Mouse (Mus musculus): ENCODE data around the gene Atp6v1e2. TPM values are rescaled to one million over a fixed set of nuclear protein-coding genes. Genes with fewer than 3 reads are reported as not detected.

Atp6v1e2 gene
- polyA plus RNA-seq, 1 experiment from 2014 or later: not detected

- Histone ChIP-seq H3K9ac (ENCODE audit: low read depth, low read length) (no peak overlapping the region), H3K9me3 (replicated peaks; ENCODE audit: control insufficient read depth, low read length) (no peaks in the 10 kb centered on the region), H3K27me3 (ENCODE audit: control insufficient read depth, insufficient read depth, low read depth, low read length) (peaks cover 7% of the 10 kb centered on the region), H3K27ac (ENCODE audit: low read length) (no peak overlapping the region), H3K4me1 (ENCODE audit: control insufficient read depth, low read depth, low read length) (no peaks in the 10 kb centered on the region; the same call in 1 of the 2 replicates), H3K4me2 (ENCODE audit: low read depth, low read length) (peak overlapping the region; percentile 47), H3K4me3 (ENCODE audit: low read depth, low read length) (peak overlapping the region; percentile 18; the same call in 1 of the 2 replicates), H3K36me3 (ENCODE audit: control insufficient read depth, insufficient read depth) (no peaks in the 10 kb centered on the region)
- WGBS (ENCODE audit: insufficient replicate concordance): 4% methylated on average over 20 of the region's 20 CpGs
- ATAC-seq (ENCODE audit: low read depth): peak; percentile 51; the same call in 1 of the 2 replicates
These were observed 10.1 kb downstream of the Atp6v1e2 start for GRCm38 (mm10) chr17:86937497-86938155.

GRCm38 (mm10) chr17:86937064-86937463 lies 10.6 kb downstream of the Atp6v1e2 start:
- WGBS (ENCODE audit: insufficient replicate concordance): 68% methylated on average over 2 of the region's 2 CpGs
- ATAC-seq (ENCODE audit: low read depth): no peak

GRCm38 (mm10) chr17:86932896-86933295 lies 14.8 kb downstream of the Atp6v1e2 start:
- no peaks in the 10 kb centered on the region for H3K36me3 ChIP-seq (ENCODE audit: control insufficient read depth, insufficient read depth)
- no peak for ATAC-seq (ENCODE audit: low read depth)
- H3K4me1 ChIP-seq (ENCODE audit: control insufficient read depth, low read depth, low read length): no peaks in the 10 kb centered on the region; the same call in 1 of the 2 replicates
- no peak overlapping the region for H3K4me3 ChIP-seq (ENCODE audit: low read depth, low read length)
- WGBS (ENCODE audit: insufficient replicate concordance): 43% methylated on average over 5 of the region's 5 CpGs
- peaks cover 8% of the 10 kb centered on the region for H3K27me3 ChIP-seq (ENCODE audit: control insufficient read depth, insufficient read depth, low read depth, low read length)
- no peak overlapping the region for H3K27ac ChIP-seq (ENCODE audit: low read length)
- H3K9ac ChIP-seq (ENCODE audit: low read depth, low read length): no peak overlapping the region
- no peaks in the 10 kb centered on the region for H3K9me3 ChIP-seq (replicated peaks; ENCODE audit: control insufficient read depth, low read length)
- H3K4me2 ChIP-seq (ENCODE audit: low read depth, low read length): no peak overlapping the region

More at GRCm38 (mm10) chr17:86937064-86937463, 10.6 kb downstream of the Atp6v1e2 start:
- H3K27me3 ChIP-seq (ENCODE audit: control insufficient read depth, insufficient read depth, low read depth, low read length): peaks cover 10% of the 10 kb centered on the region
- H3K4me1 ChIP-seq (ENCODE audit: control insufficient read depth, low read depth, low read length): no peaks in the 10 kb centered on the region; the same call in 1 of the 2 replicates
- no peak overlapping the region for H3K4me3 ChIP-seq (ENCODE audit: low read depth, low read length)
- H3K27ac ChIP-seq (ENCODE audit: low read length): no peak overlapping the region
- no peaks in the 10 kb centered on the region for H3K36me3 ChIP-seq (ENCODE audit: control insufficient read depth, insufficient read depth)
- no peak overlapping the region for H3K4me2 ChIP-seq (ENCODE audit: low read depth, low read length)
- H3K9me3 ChIP-seq (replicated peaks; ENCODE audit: control insufficient read depth, low read length): no peaks in the 10 kb centered on the region
- H3K9ac ChIP-seq (ENCODE audit: low read depth, low read length): no peak overlapping the region

- no peak overlapping the region for H3K9ac ChIP-seq (ENCODE audit: low read depth, low read length)
- H3K27ac ChIP-seq (ENCODE audit: low read length): no peak overlapping the region
- H3K27me3 ChIP-seq (ENCODE audit: control insufficient read depth, insufficient read depth, low read depth, low read length): 0 out of 2 replicates have a peak, but pooled peaks cover 3% of the 10 kb centered on the region
- H3K4me3 ChIP-seq (ENCODE audit: low read depth, low read length): no peak overlapping the region
- no peaks in the 10 kb centered on the region for H3K9me3 ChIP-seq (replicated peaks; ENCODE audit: control insufficient read depth, low read length)
- no peaks in the 10 kb centered on the region for H3K4me1 ChIP-seq (ENCODE audit: control insufficient read depth, low read depth, low read length)
- no peaks in the 10 kb centered on the region for H3K36me3 ChIP-seq (ENCODE audit: control insufficient read depth, insufficient read depth)
- H3K4me2 ChIP-seq (ENCODE audit: low read depth, low read length): no peak overlapping the region
- no peak for ATAC-seq (ENCODE audit: low read depth)
These were observed 17.7 kb downstream of the Atp6v1e2 start for GRCm38 (mm10) chr17:86929981-86930380.

GRCm38 (mm10) chr17:86929355-86929754 lies 18.3 kb downstream of the Atp6v1e2 start:
- Histone ChIP-seq H3K9ac (ENCODE audit: low read depth, low read length) (no peak overlapping the region), H3K27me3 (ENCODE audit: control insufficient read depth, insufficient read depth, low read depth, low read length) (0 out of 2 replicates have a peak, but pooled peaks cover 3% of the 10 kb centered on the region), H3K4me3 (ENCODE audit: low read depth, low read length) (no peak overlapping the region), H3K4me2 (ENCODE audit: low read depth, low read length) (no peak overlapping the region), H3K4me1 (ENCODE audit: control insufficient read depth, low read depth, low read length) (no peaks in the 10 kb centered on the region), H3K9me3 (replicated peaks; ENCODE audit: control insufficient read depth, low read length) (no peaks in the 10 kb centered on the region), H3K27ac (ENCODE audit: low read length) (no peak overlapping the region), H3K36me3 (ENCODE audit: control insufficient read depth, insufficient read depth) (no peaks in the 10 kb centered on the region)
- no peak for ATAC-seq (ENCODE audit: low read depth)
- 43% methylated on average over 6 of the region's 6 CpGs for WGBS (ENCODE audit: insufficient replicate concordance)

GRCm38 (mm10) chr17:86926836-86927235 lies 20.9 kb downstream of the Atp6v1e2 start:
- H3K27me3 ChIP-seq (ENCODE audit: control insufficient read depth, insufficient read depth, low read depth, low read length): no peaks in the 10 kb centered on the region
- WGBS (ENCODE audit: insufficient replicate concordance): 58% methylated on average over 3 of the region's 3 CpGs
- no peaks in the 10 kb centered on the region for H3K9me3 ChIP-seq (replicated peaks; ENCODE audit: control insufficient read depth, low read length)
- no peak overlapping the region for H3K4me2 ChIP-seq (ENCODE audit: low read depth, low read length)
- H3K36me3 ChIP-seq (ENCODE audit: control insufficient read depth, insufficient read depth): no peaks in the 10 kb centered on the region
- no peak overlapping the region for H3K9ac ChIP-seq (ENCODE audit: low read depth, low read length)
- no peak overlapping the region for H3K27ac ChIP-seq (ENCODE audit: low read length)
- no peak overlapping the region for H3K4me3 ChIP-seq (ENCODE audit: low read depth, low read length)
- no peaks in the 10 kb centered on the region for H3K4me1 ChIP-seq (ENCODE audit: control insufficient read depth, low read depth, low read length)
- no peak for ATAC-seq (ENCODE audit: low read depth)

GRCm38 (mm10) chr17:86924679-86925078 lies 23.0 kb downstream of the Atp6v1e2 start:
- no peaks in the 10 kb centered on the region for H3K36me3 ChIP-seq (ENCODE audit: control insufficient read depth, insufficient read depth)
- no peak overlapping the region for H3K27ac ChIP-seq (ENCODE audit: low read length)
- H3K4me3 ChIP-seq (ENCODE audit: low read depth, low read length): no peak overlapping the region
- no peak overlapping the region for H3K9ac ChIP-seq (ENCODE audit: low read depth, low read length)
- no peak for ATAC-seq (ENCODE audit: low read depth)
- WGBS (ENCODE audit: insufficient replicate concordance): 66% methylated on average over 3 of the region's 3 CpGs
- no peaks in the 10 kb centered on the region for H3K27me3 ChIP-seq (ENCODE audit: control insufficient read depth, insufficient read depth, low read depth, low read length)
- no peaks in the 10 kb centered on the region for H3K9me3 ChIP-seq (replicated peaks; ENCODE audit: control insufficient read depth, low read length)
- no peaks in the 10 kb centered on the region for H3K4me1 ChIP-seq (ENCODE audit: control insufficient read depth, low read depth, low read length)
- no peak overlapping the region for H3K4me2 ChIP-seq (ENCODE audit: low read depth, low read length)

GRCm38 (mm10) chr17:86919729-86920128 lies 28.0 kb downstream of the Atp6v1e2 start:
- Histone ChIP-seq H3K9ac (ENCODE audit: low read depth, low read length) (no peak overlapping the region), H3K4me3 (ENCODE audit: low read depth, low read length) (no peak overlapping the region), H3K9me3 (replicated peaks; ENCODE audit: control insufficient read depth, low read length) (no peaks in the 10 kb centered on the region), H3K27me3 (ENCODE audit: control insufficient read depth, insufficient read depth, low read depth, low read length) (no peaks in the 10 kb centered on the region), H3K4me1 (ENCODE audit: control insufficient read depth, low read depth, low read length) (no peaks in the 10 kb centered on the region), H3K27ac (ENCODE audit: low read length) (no peak overlapping the region), H3K4me2 (ENCODE audit: low read depth, low read length) (no peak overlapping the region), H3K36me3 (ENCODE audit: control insufficient read depth, insufficient read depth) (no peaks in the 10 kb centered on the region)
- no peak for ATAC-seq (ENCODE audit: low read depth)
- WGBS (ENCODE audit: insufficient replicate concordance): 66% methylated on average over 11 of the region's 11 CpGs

GRCm38 (mm10) chr17:86918786-86919185 lies 28.9 kb downstream of the Atp6v1e2 start:
- WGBS (ENCODE audit: insufficient replicate concordance): 38% methylated on average over 6 of the region's 6 CpGs
- no peak for ATAC-seq (ENCODE audit: low read depth)

More at GRCm38 (mm10) chr17:86918786-86919185, 28.9 kb downstream of the Atp6v1e2 start:
- no peak overlapping the region for H3K4me3 ChIP-seq (ENCODE audit: low read depth, low read length)
- H3K9ac ChIP-seq (ENCODE audit: low read depth, low read length): no peak overlapping the region
- H3K4me1 ChIP-seq (ENCODE audit: control insufficient read depth, low read depth, low read length): no peaks in the 10 kb centered on the region
- no peak overlapping the region for H3K27ac ChIP-seq (ENCODE audit: low read length)
- H3K36me3 ChIP-seq (ENCODE audit: control insufficient read depth, insufficient read depth): no peaks in the 10 kb centered on the region
- no peak overlapping the region for H3K4me2 ChIP-seq (ENCODE audit: low read depth, low read length)
- no peaks in the 10 kb centered on the region for H3K27me3 ChIP-seq (ENCODE audit: control insufficient read depth, insufficient read depth, low read depth, low read length)
- H3K9me3 ChIP-seq (replicated peaks; ENCODE audit: control insufficient read depth, low read length): no peaks in the 10 kb centered on the region
